ENCODE assay signal across 17 mouse cellular contexts in the genomic region with DNA sequence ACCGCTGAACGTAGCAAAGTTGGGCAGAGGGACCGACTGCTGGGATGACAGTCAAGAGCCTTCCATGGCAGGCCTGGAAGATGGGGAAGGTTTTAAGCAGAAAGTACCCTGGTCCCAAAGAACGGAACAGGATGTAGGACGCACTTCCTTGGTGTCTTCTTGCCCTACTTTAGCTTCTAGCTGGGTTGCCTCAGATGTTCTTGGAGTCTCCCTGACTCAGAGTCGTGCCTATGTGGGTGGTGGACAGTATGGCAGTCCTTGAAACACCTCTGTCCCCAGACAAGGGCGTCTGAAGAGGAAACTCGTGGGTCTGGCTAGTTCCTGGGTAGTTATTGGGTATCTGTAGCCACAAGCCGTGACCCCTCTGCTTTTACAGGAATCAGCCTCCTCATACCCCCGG. TPM values are rescaled to one million over a fixed set of nuclear protein-coding genes. Genes with fewer than 3 reads are reported as not detected.
DNase-seq lines count a peak whose midpoint lies in the region.
"Had no signal": no experiment of that assay in that cellular context is flagged by ENCODE, and none has a peak within 500 bp of the region (broad histone marks: within the 10 kb centered on the region; RNA-seq: fewer than 3 reads in every experiment).

No protein-coding gene starts in this region.

- peak; percentile 48 to 51 for DNase-seq in left cerebral cortex, adult 18-20 months (ENCODE audit: low spot score in 2 of 2)
- DNase-seq in left cerebral cortex, postnatal 10 days (ENCODE audit: extremely low spot score in 1 of 2, low spot score in 2 of 2): no peak
- DNase-seq in right cerebral cortex, adult 18-20 months: peak; percentile 66
- DNase-seq in right cerebral cortex, postnatal 14 days: no peak
- peak; percentile 63 for DNase-seq in telencephalon, adult 2 months (ENCODE audit: low read depth, low spot score)
- DNase-seq in adrenal gland, adult 8-10 months: no peak
- DNase-seq: adrenal gland, adult 2 months; adrenal gland, postnatal 14 days; adrenal gland, postnatal 36 days; cerebellum, adult 11 months; cerebellum, adult 18-20 months; cerebellum, adult 8-10 months; cerebellum, adult 9-11 months; cerebellum, postnatal 14 days; cerebellum, postnatal 36 days; embryo, embryonic 11 days had no signal

- intact Hi-C loops in left cerebral cortex, postnatal 10 days (cut with DNase I): no loop called here

RNA-seq across cellular contexts. Expression of a gene that starts 19.1 kb away (rescaled TPM):
- 1 to 10 TPM in 1 of 2 experiments, under 1 TPM in 1; 0.91 to 1.1 TPM for total RNA-seq in left cerebral cortex, adult 18-20 months (2021)
- total RNA-seq in left cerebral cortex, postnatal 10 days (2021): 1 to 10 TPM; 1.7 to 2.0 TPM
- 1 to 10 TPM; 1.1 to 4.0 (median 2.6) TPM for total RNA-seq in adrenal gland, adult 8-10 months (2022)
- total RNA-seq: MEL had no signal

RNA-seq across cellular contexts. Expression of a gene that starts 52.9 kb away (rescaled TPM):
- 100 to 1,000 TPM; 104 to 107 TPM for total RNA-seq in left cerebral cortex, adult 18-20 months (2021)
- 10 to 100 TPM; 56.2 to 60.2 TPM for total RNA-seq in left cerebral cortex, postnatal 10 days (2021)
- total RNA-seq in adrenal gland, adult 8-10 months (2022): 10 to 100 TPM in 2 of 4 experiments, 1 to 10 TPM in 2; 7.6 to 14.6 (median 11.4) TPM
- total RNA-seq: MEL had no signal

Comparison
In these comparisons a context has a peak if more than half of its experiments do, and no peak if none do; other contexts are left out.
1. DNase-seq: peak in left cerebral cortex, adult 18-20 months (2 of 2), right cerebral cortex, adult 18-20 months (single experiment) and telencephalon, adult 2 months (single experiment); none in left cerebral cortex, postnatal 10 days (0 of 2), right cerebral cortex, postnatal 14 days (single experiment) and adrenal gland, adult 8-10 months (single experiment).